Mouse (Mus musculus): ENCODE results near the gene Sh3gl2. TPM values are rescaled to one million over a fixed set of nuclear protein-coding genes. Genes with fewer than 3 reads are reported as not detected.

Sh3gl2 gene
- polyA plus RNA-seq, 1 experiment from 2014 or later, result 0.67 TPM

- ATAC-seq (replicated peaks; ENCODE audit: low FRiP score) (no peak), DNase-seq (ENCODE audit: low spot score) (no peak)
- Histone ChIP-seq H3K4me2 (no peak overlapping the region), H3K4me3 (ENCODE audit: low read depth, low read length) (no peak overlapping the region), H3K9me3 (ENCODE audit: control insufficient read depth, low read length) (no peaks in the 10 kb centered on the region), H3K27me3 (replicated peaks; ENCODE audit: control insufficient read depth, insufficient read depth, low read length) (no peaks in the 10 kb centered on the region), H3K4me1 (replicated peaks; ENCODE audit: control insufficient read depth, insufficient read depth, low read length) (no peaks in the 10 kb centered on the region), H3K36me3 (ENCODE audit: control insufficient read depth, insufficient read depth, low read length) (no peaks in the 10 kb centered on the region), H3K9ac (ENCODE audit: low read depth, low read length) (no peak overlapping the region), H3K27ac (ENCODE audit: low read depth, low read length) (no peak overlapping the region)
- WGBS, result 82% methylated on average over 8 of the region's 8 CpGs
Observed at GRCm38 (mm10) chr4:85398765-85399164, 193.8 kb downstream of the Sh3gl2 start.

- no peak for ATAC-seq (replicated peaks; ENCODE audit: low FRiP score)
- Histone ChIP-seq H3K27ac (ENCODE audit: low read depth, low read length) (no peak overlapping the region), H3K4me3 (ENCODE audit: low read depth, low read length) (no peak overlapping the region), H3K27me3 (replicated peaks; ENCODE audit: control insufficient read depth, insufficient read depth, low read length) (no peaks in the 10 kb centered on the region), H3K4me2 (no peak overlapping the region), H3K4me1 (replicated peaks; ENCODE audit: control insufficient read depth, insufficient read depth, low read length) (no peaks in the 10 kb centered on the region), H3K36me3 (ENCODE audit: control insufficient read depth, insufficient read depth, low read length) (no peaks in the 10 kb centered on the region), H3K9ac (ENCODE audit: low read depth, low read length) (no peak overlapping the region), H3K9me3 (ENCODE audit: control insufficient read depth, low read length) (no peaks in the 10 kb centered on the region)
- no peak for DNase-seq (ENCODE audit: low spot score)
- WGBS, result 42% methylated on average over 4 of the region's 4 CpGs
Observed at GRCm38 (mm10) chr4:85402823-85403222, 197.9 kb downstream of the Sh3gl2 start.

GRCm38 (mm10) chr4:85404424-85405194 is 199.7 kb downstream of the Sh3gl2 start:
- WGBS, result 36% methylated on average over 10 of the region's 10 CpGs
- ATAC-seq (replicated peaks; ENCODE audit: low FRiP score), result no peak

GRCm38 (mm10) chr4:85405276-85405675 is 200.3 kb downstream of the Sh3gl2 start:
- no peaks in the 10 kb centered on the region for H3K4me1 ChIP-seq (replicated peaks; ENCODE audit: control insufficient read depth, insufficient read depth, low read length)
- no peaks in the 10 kb centered on the region for H3K36me3 ChIP-seq (ENCODE audit: control insufficient read depth, insufficient read depth, low read length)
- H3K9ac ChIP-seq (ENCODE audit: low read depth, low read length), result no peak overlapping the region
- H3K27ac ChIP-seq (ENCODE audit: low read depth, low read length), result no peak overlapping the region
- ATAC-seq (replicated peaks; ENCODE audit: low FRiP score), result no peak
- H3K9me3 ChIP-seq (ENCODE audit: control insufficient read depth, low read length), result no peaks in the 10 kb centered on the region
- no peak overlapping the region for H3K4me2 ChIP-seq
- DNase-seq (ENCODE audit: low spot score), result no peak
- no peaks in the 10 kb centered on the region for H3K27me3 ChIP-seq (replicated peaks; ENCODE audit: control insufficient read depth, insufficient read depth, low read length)
- no peak overlapping the region for H3K4me3 ChIP-seq (ENCODE audit: low read depth, low read length)
- 81% methylated on average over 6 of the region's 7 CpGs for WGBS

More at GRCm38 (mm10) chr4:85404424-85405194, 199.7 kb downstream of the Sh3gl2 start:
- Histone ChIP-seq H3K9ac (ENCODE audit: low read depth, low read length) (no peak overlapping the region), H3K36me3 (ENCODE audit: control insufficient read depth, insufficient read depth, low read length) (no peaks in the 10 kb centered on the region), H3K4me3 (ENCODE audit: low read depth, low read length) (no peak overlapping the region), H3K4me2 (no peak overlapping the region), H3K9me3 (ENCODE audit: control insufficient read depth, low read length) (no peaks in the 10 kb centered on the region), H3K27ac (ENCODE audit: low read depth, low read length) (no peak overlapping the region), H3K27me3 (replicated peaks; ENCODE audit: control insufficient read depth, insufficient read depth, low read length) (no peaks in the 10 kb centered on the region), H3K4me1 (replicated peaks; ENCODE audit: control insufficient read depth, insufficient read depth, low read length) (no peaks in the 10 kb centered on the region)
- peak; percentile 41 for DNase-seq (ENCODE audit: low spot score)

- no peak for DNase-seq (ENCODE audit: low spot score)
Observed at GRCm38 (mm10) chr4:85416466-85416865, 211.5 kb downstream of the Sh3gl2 start.

GRCm38 (mm10) chr4:85420429-85420828 is 215.5 kb downstream of the Sh3gl2 start:
- Histone ChIP-seq H3K4me2 (no peak overlapping the region), H3K9ac (ENCODE audit: low read depth, low read length) (no peak overlapping the region), H3K27ac (ENCODE audit: low read depth, low read length) (no peak overlapping the region), H3K9me3 (ENCODE audit: control insufficient read depth, low read length) (no peaks in the 10 kb centered on the region), H3K36me3 (ENCODE audit: control insufficient read depth, insufficient read depth, low read length) (no peaks in the 10 kb centered on the region), H3K4me1 (replicated peaks; ENCODE audit: control insufficient read depth, insufficient read depth, low read length) (no peaks in the 10 kb centered on the region), H3K27me3 (replicated peaks; ENCODE audit: control insufficient read depth, insufficient read depth, low read length) (no peaks in the 10 kb centered on the region), H3K4me3 (ENCODE audit: low read depth, low read length) (no peak overlapping the region)
- ATAC-seq (replicated peaks; ENCODE audit: low FRiP score) (no peak), DNase-seq (ENCODE audit: low spot score) (no peak)
- WGBS, result 84% methylated on average over 6 of the region's 6 CpGs

More at GRCm38 (mm10) chr4:85416466-85416865, 211.5 kb downstream of the Sh3gl2 start:
- Histone ChIP-seq H3K9me3 (ENCODE audit: control insufficient read depth, low read length) (no peaks in the 10 kb centered on the region), H3K36me3 (ENCODE audit: control insufficient read depth, insufficient read depth, low read length) (no peaks in the 10 kb centered on the region), H3K4me3 (ENCODE audit: low read depth, low read length) (no peak overlapping the region), H3K4me2 (no peak overlapping the region), H3K27me3 (replicated peaks; ENCODE audit: control insufficient read depth, insufficient read depth, low read length) (no peaks in the 10 kb centered on the region), H3K9ac (ENCODE audit: low read depth, low read length) (no peak overlapping the region), H3K4me1 (replicated peaks; ENCODE audit: control insufficient read depth, insufficient read depth, low read length) (no peaks in the 10 kb centered on the region), H3K27ac (ENCODE audit: low read depth, low read length) (no peak overlapping the region)
- WGBS, result 93% methylated on average over 3 of the region's 3 CpGs
- ATAC-seq (replicated peaks; ENCODE audit: low FRiP score), result no peak

- no peaks in the 10 kb centered on the region for H3K9me3 ChIP-seq (ENCODE audit: control insufficient read depth, low read length)
- H3K27me3 ChIP-seq (replicated peaks; ENCODE audit: control insufficient read depth, insufficient read depth, low read length), result no peaks in the 10 kb centered on the region
- WGBS, result 77% methylated on average over 4 of the region's 4 CpGs
- ATAC-seq (replicated peaks; ENCODE audit: low FRiP score), result no peak
- no peak overlapping the region for H3K9ac ChIP-seq (ENCODE audit: low read depth, low read length)
- no peak overlapping the region for H3K27ac ChIP-seq (ENCODE audit: low read depth, low read length)
- no peaks in the 10 kb centered on the region for H3K36me3 ChIP-seq (ENCODE audit: control insufficient read depth, insufficient read depth, low read length)
- H3K4me1 ChIP-seq (replicated peaks; ENCODE audit: control insufficient read depth, insufficient read depth, low read length), result no peaks in the 10 kb centered on the region
- no peak overlapping the region for H3K4me2 ChIP-seq
- no peak overlapping the region for H3K4me3 ChIP-seq (ENCODE audit: low read depth, low read length)
- DNase-seq (ENCODE audit: low spot score), result no peak
Observed at GRCm38 (mm10) chr4:85426211-85426610, 221.3 kb downstream of the Sh3gl2 start.

- no peak for ATAC-seq (replicated peaks; ENCODE audit: low FRiP score)
- Histone ChIP-seq H3K27me3 (replicated peaks; ENCODE audit: control insufficient read depth, insufficient read depth, low read length) (no peaks in the 10 kb centered on the region), H3K27ac (ENCODE audit: low read depth, low read length) (no peak overlapping the region), H3K4me2 (no peak overlapping the region), H3K4me1 (replicated peaks; ENCODE audit: control insufficient read depth, insufficient read depth, low read length) (no peaks in the 10 kb centered on the region), H3K36me3 (ENCODE audit: control insufficient read depth, insufficient read depth, low read length) (no peaks in the 10 kb centered on the region), H3K4me3 (ENCODE audit: low read depth, low read length) (no peak overlapping the region), H3K9ac (ENCODE audit: low read depth, low read length) (no peak overlapping the region), H3K9me3 (ENCODE audit: control insufficient read depth, low read length) (no peaks in the 10 kb centered on the region)
- 80% methylated on average over 4 of the region's 4 CpGs for WGBS
- no peak for DNase-seq (ENCODE audit: low spot score)
Observed at GRCm38 (mm10) chr4:85432786-85433185, 227.9 kb downstream of the Sh3gl2 start.

- Histone ChIP-seq H3K27me3 (replicated peaks; ENCODE audit: control insufficient read depth, insufficient read depth, low read length) (no peaks in the 10 kb centered on the region), H3K4me2 (no peak overlapping the region), H3K9ac (ENCODE audit: low read depth, low read length) (no peak overlapping the region), H3K4me3 (ENCODE audit: low read depth, low read length) (no peak overlapping the region), H3K9me3 (ENCODE audit: control insufficient read depth, low read length) (no peaks in the 10 kb centered on the region), H3K27ac (ENCODE audit: low read depth, low read length) (no peak overlapping the region), H3K36me3 (ENCODE audit: control insufficient read depth, insufficient read depth, low read length) (no peaks in the 10 kb centered on the region), H3K4me1 (replicated peaks; ENCODE audit: control insufficient read depth, insufficient read depth, low read length) (no peaks in the 10 kb centered on the region)
- DNase-seq (ENCODE audit: low spot score) (no peak), ATAC-seq (replicated peaks; ENCODE audit: low FRiP score) (no peak)
- whole genome bisulfite sequencing, result 48% methylated on average over 8 of the region's 8 CpGs
Observed at GRCm38 (mm10) chr4:85434734-85435133, 229.8 kb downstream of the Sh3gl2 start.

Data from liver, embryonic 11.5 days (tissue).